Mouse (Mus musculus) heart, embryonic 14.5 days (tissue): ENCODE measurements around the gene Qsox2. TPM values are rescaled to one million over a fixed set of nuclear protein-coding genes. Genes with fewer than 3 reads are reported as not detected.

ENCODE experiments used
- ATAC-seq: fragments of 200-750 bp; cut with Nextera tagmentation; 2 replicates; pipeline ENCODE4 v1.8.0; 2017; ENCODE audit warnings: low read depth, moderate TSS enrichment; ENCODE audit not compliant: insufficient number of reproducible peaks, insufficient read depth, low FRiP score
- H3K27ac ChIP-seq, 2 experiments: fragments of 200-500 bp in 1 of 2; fragments of 300-500 bp in 1 of 2; sonication (generic) in 1 of 2; replicated peaks in 1 of 2; 2 replicates each; pipeline ENCODE4 v1.5.1; 2012 to 2014; ENCODE audit warnings: low read depth in 2 of 2, low read length in 2 of 2, control low read depth in 1 of 2, mild to moderate bottlenecking in 1 of 2, mixed read lengths in 1 of 2; ENCODE audit not compliant: control insufficient read depth in 1 of 2, insufficient read depth in 1 of 2
- H3K27me3 ChIP-seq: fragments of 300-500 bp; sonication (generic); 2 replicates; pipeline ENCODE4 v1.6.1; 2014; ENCODE audit warnings: mild to moderate bottlenecking, low read length, control low read depth; ENCODE audit not compliant: control insufficient read depth, insufficient read depth
- H3K36me3 ChIP-seq: fragments of 300-500 bp; sonication (generic); 2 replicates; pipeline ENCODE4 v1.6.1; 2014; ENCODE audit warnings: mild to moderate bottlenecking, control low read depth, low read length, mixed read lengths; ENCODE audit not compliant: control insufficient read depth, insufficient read depth
- H3K4me1 ChIP-seq, 2 experiments: fragments of 200-500 bp in 1 of 2; fragments of 300-500 bp in 1 of 2; sonication (generic) in 1 of 2; 2 replicates each; pipeline ENCODE4 v1.6.1; 2012 to 2014; ENCODE audit warnings: low read length in 2 of 2, control low read depth in 1 of 2, mixed read lengths in 1 of 2; ENCODE audit not compliant: control insufficient read depth in 2 of 2, insufficient read depth in 2 of 2
- H3K4me2 ChIP-seq: fragments of 300-500 bp; sonication (generic); 2 replicates; pipeline ENCODE4 v1.6.1; 2014; ENCODE audit warnings: mild to moderate bottlenecking, low read length
- H3K4me3 ChIP-seq, 2 experiments: fragments of 200-500 bp in 1 of 2; fragments of 300-500 bp in 1 of 2; sonication (generic) in 1 of 2; 2 replicates each; pipeline ENCODE4 v1.5.1; 2012 to 2014; ENCODE audit warnings: low read length in 2 of 2, mild to moderate bottlenecking in 2 of 2, control low read depth in 1 of 2, low read depth in 1 of 2, moderate library complexity in 1 of 2; ENCODE audit not compliant: control insufficient read depth in 1 of 2, insufficient read depth in 1 of 2
- H3K9ac ChIP-seq: fragments of 300-500 bp; sonication (generic); 2 replicates; pipeline ENCODE4 v1.6.1; 2014; ENCODE audit warnings: mild to moderate bottlenecking, low read length
- H3K9me3 ChIP-seq: fragments of 300-500 bp; sonication (generic); 2 replicates; pipeline ENCODE4 v1.6.1; 2016; ENCODE audit warnings: low read length, control low read depth; ENCODE audit not compliant: control insufficient read depth
- WGBS: fragments of 180-500 bp; shearing (Covaris S2); extraction: QIAGEN DNeasy Blood & Tissue Kit; methylation state at CpG from one replicate; pipeline ENCODE4 v1.1.7; 2014; 5-methylcytosine and 5-hydroxymethylcytosine counted together
- polyA plus RNA-seq: library from polyadenylated mRNA; unstranded; fragments of >200 nt; fragmentation: Nextera tagmentation; extraction: Ambion mirVana; gene quantifications from 2 replicates; pipeline ENCODE4 v1.2.1, GENCODE M21; 2014

Qsox2 gene
- polyA plus RNA-seq, 1 experiment from 2014 or later: 11.8 TPM

GRCm38 (mm10) chr2:26240841-26241240 lies 3.5 kb upstream of the Qsox2 start:
- Histone ChIP-seq H3K27ac (no peak overlapping the region), H3K9ac (no peak overlapping the region), H3K4me2 (no peak overlapping the region), H3K9me3 (no peaks in the 10 kb centered on the region), H3K36me3 (no peaks in the 10 kb centered on the region), H3K4me3 (no peak overlapping the region), H3K27me3 (no peaks in the 10 kb centered on the region), H3K4me1 (peaks cover 2 to 7% of the 10 kb centered on the region in 2 experiments; a peak in 2 of 4 replicates)
- no peak for ATAC-seq
- 66% methylated on average over 3 of the region's 3 CpGs for WGBS

DNA sequence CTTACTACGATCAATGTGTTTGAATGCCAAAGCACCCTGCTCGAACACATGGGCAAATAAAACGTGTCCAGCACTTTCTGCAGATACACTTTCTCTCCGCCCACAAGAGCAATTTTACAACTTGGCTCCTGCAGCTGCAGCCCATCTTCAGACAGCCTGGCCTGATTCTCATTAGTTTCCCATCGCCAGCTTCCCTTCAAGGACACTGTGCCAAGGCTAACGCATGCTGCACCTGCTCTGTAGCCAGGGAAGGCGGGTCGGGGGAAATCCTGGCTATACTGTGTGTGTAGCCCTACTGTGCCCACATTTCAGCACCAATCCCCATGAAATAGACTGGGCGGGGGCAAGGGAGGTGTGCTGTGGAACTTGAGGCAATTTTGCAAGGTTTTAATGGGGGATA lies 3.0 kb upstream of the Qsox2 start:
- H3K27me3 ChIP-seq: no peaks in the 10 kb centered on the region
- no peak overlapping the region for H3K4me3 ChIP-seq
- no peak for ATAC-seq
- H3K4me1 ChIP-seq: peaks cover 2 to 7% of the 10 kb centered on the region in 2 experiments; a peak in 2 of 4 replicates
- no peaks in the 10 kb centered on the region for H3K36me3 ChIP-seq
- H3K27ac ChIP-seq: no peak overlapping the region
- no peak overlapping the region for H3K4me2 ChIP-seq
- no peak overlapping the region for H3K9ac ChIP-seq
- H3K9me3 ChIP-seq: no peaks in the 10 kb centered on the region
- WGBS: 66% methylated on average over 9 of the region's 9 CpGs

- Histone ChIP-seq H3K36me3 (no peaks in the 10 kb centered on the region), H3K27me3 (no peaks in the 10 kb centered on the region), H3K9me3 (no peaks in the 10 kb centered on the region), H3K9ac (peak overlapping the region; percentile 80), H3K4me3 (peak overlapping the region; percentile 79 to 88), H3K4me2 (peak overlapping the region; percentile 72), H3K4me1 (peaks cover 10 to 22% of the 10 kb centered on the region in 2 experiments), H3K27ac (peak overlapping the region in 1 of 2 experiments; percentile 63; a peak in 2 of 4 replicates)
- ATAC-seq: peak; percentile 64
- WGBS: 2% methylated on average over 36 of the region's 51 CpGs
Measured at GRCm38 (mm10) chr2:26236681-26237289, 540 bp downstream of the Qsox2 start.

- peaks cover 10 to 22% of the 10 kb centered on the region in 2 experiments for H3K4me1 ChIP-seq
- no peak overlapping the region for H3K4me2 ChIP-seq
- no peaks in the 10 kb centered on the region for H3K9me3 ChIP-seq
- no peaks in the 10 kb centered on the region for H3K27me3 ChIP-seq
- no peak for ATAC-seq
- H3K36me3 ChIP-seq: no peaks in the 10 kb centered on the region
- no peak overlapping the region for H3K4me3 ChIP-seq
- WGBS: 61% methylated on average over 2 of the region's 2 CpGs
- no peak overlapping the region for H3K9ac ChIP-seq
- no peak overlapping the region for H3K27ac ChIP-seq
Measured at GRCm38 (mm10) chr2:26234771-26235170, 2.6 kb downstream of the Qsox2 start.

- Histone ChIP-seq H3K9me3 (no peaks in the 10 kb centered on the region), H3K4me3 (no peak overlapping the region), H3K4me2 (no peak overlapping the region), H3K36me3 (no peaks in the 10 kb centered on the region), H3K27ac (no peak overlapping the region), H3K27me3 (no peaks in the 10 kb centered on the region), H3K9ac (no peak overlapping the region), H3K4me1 (peaks cover 10 to 22% of the 10 kb centered on the region in 2 experiments)
- ATAC-seq: no peak
- 39% methylated on average over 5 of the region's 5 CpGs for whole genome bisulfite sequencing
Measured at GRCm38 (mm10) chr2:26234253-26234652, 3.1 kb downstream of the Qsox2 start.

- Histone ChIP-seq H3K4me1 (peaks cover 8 to 18% of the 10 kb centered on the region in 2 experiments; a peak in 3 of 4 replicates), H3K36me3 (no peaks in the 10 kb centered on the region), H3K4me3 (no peak overlapping the region), H3K9me3 (no peaks in the 10 kb centered on the region), H3K27ac (no peak overlapping the region), H3K9ac (no peak overlapping the region), H3K4me2 (no peak overlapping the region), H3K27me3 (no peaks in the 10 kb centered on the region)
- WGBS: 62% methylated on average over 3 of the region's 3 CpGs
- ATAC-seq: no peak
Measured at GRCm38 (mm10) chr2:26231366-26231765, 6.0 kb downstream of the Qsox2 start.

GRCm38 (mm10) chr2:26230253-26230652 lies 7.1 kb downstream of the Qsox2 start:
- H3K9me3 ChIP-seq: no peaks in the 10 kb centered on the region
- H3K4me3 ChIP-seq: no peak overlapping the region
- 0 out of 2 replicates have a peak, but pooled peaks cover 4% of the 10 kb centered on the region for H3K36me3 ChIP-seq
- 70% methylated on average over 4 of the region's 4 CpGs for WGBS
- no peak overlapping the region for H3K9ac ChIP-seq
- H3K4me2 ChIP-seq: no peak overlapping the region
- H3K4me1 ChIP-seq: peaks cover 8 to 15% of the 10 kb centered on the region in 2 experiments; a peak in 3 of 4 replicates
- no peak overlapping the region for H3K27ac ChIP-seq
- H3K27me3 ChIP-seq: no peaks in the 10 kb centered on the region
- no peak for ATAC-seq

DNA sequence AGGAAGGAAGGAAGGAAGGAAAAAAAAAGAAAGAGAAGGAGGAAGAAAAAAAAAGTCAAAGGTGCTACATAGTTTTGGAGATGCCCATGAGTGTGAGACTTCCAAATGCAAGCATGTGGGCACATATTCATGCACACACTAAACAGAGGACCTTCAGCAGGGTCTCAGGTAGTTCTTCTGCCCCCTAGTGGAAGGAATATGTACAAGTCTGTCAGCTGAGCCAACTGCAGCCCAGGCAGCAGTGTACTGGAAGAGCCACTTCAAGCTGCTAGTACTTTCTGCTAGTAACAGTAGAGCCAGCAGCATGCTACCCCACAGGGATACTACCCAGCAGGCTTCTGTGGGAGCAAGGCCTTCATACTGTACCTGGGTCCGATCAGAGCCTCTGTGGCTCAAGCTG lies 9.5 kb downstream of the Qsox2 start:
- H3K27ac ChIP-seq: no peak overlapping the region
- WGBS: 44% methylated on average over 1 of the region's 1 CpGs
- H3K4me1 ChIP-seq: no peaks in the 10 kb centered on the region; a peak in 1 of 4 replicates
- no peaks in the 10 kb centered on the region for H3K27me3 ChIP-seq
- no peaks in the 10 kb centered on the region for H3K9me3 ChIP-seq
- no peak overlapping the region for H3K9ac ChIP-seq
- no peak overlapping the region for H3K4me2 ChIP-seq
- H3K36me3 ChIP-seq: peaks cover 16% of the 10 kb centered on the region
- ATAC-seq: no peak
- no peak overlapping the region for H3K4me3 ChIP-seq
